Mouse (Mus musculus) forebrain, embryonic 16.5 days (tissue): ENCODE data around the gene Gpr156. TPM values are rescaled to one million over a fixed set of nuclear protein-coding genes. Genes with fewer than 3 reads are reported as not detected.

Experiments used
- ATAC-seq: fragments of 200-750 bp; cut with Nextera tagmentation; 2 replicates; pipeline ENCODE4 v1.8.0; 2017; ENCODE audit warnings: mild to moderate bottlenecking, moderate library complexity
- H3K27ac ChIP-seq: fragments of 300-500 bp; sonication (generic); 2 replicates; pipeline ENCODE4 v1.5.1; 2014; ENCODE audit warnings: low read length, control low read depth
- H3K27me3 ChIP-seq: fragments of 300-500 bp; sonication (generic); replicated peaks from 2 replicates; pipeline ENCODE4 v1.6.1; 2014; ENCODE audit warnings: low read length; ENCODE audit not compliant: control insufficient read depth, insufficient read depth
- H3K36me3 ChIP-seq: fragments of 300-500 bp; sonication (generic); 2 replicates; pipeline ENCODE4 v1.6.1; 2014; ENCODE audit not compliant: control insufficient read depth, insufficient read depth
- H3K4me1 ChIP-seq: fragments of 300-500 bp; sonication (generic); replicated peaks from 2 replicates; pipeline ENCODE4 v1.6.1; 2014; ENCODE audit warnings: low read length; ENCODE audit not compliant: control insufficient read depth, insufficient read depth
- H3K4me2 ChIP-seq: fragments of 300-500 bp; sonication (generic); 2 replicates; pipeline ENCODE4 v1.6.1; 2014; ENCODE audit warnings: mild to moderate bottlenecking, low read length, control low read depth
- H3K4me3 ChIP-seq: fragments of 300-500 bp; sonication (generic); replicated peaks from 2 replicates; pipeline ENCODE4 v1.5.1; 2014; ENCODE audit warnings: mild to moderate bottlenecking, low read length, control low read depth
- H3K9ac ChIP-seq: fragments of 300-500 bp; sonication (generic); replicated peaks from 2 replicates; pipeline ENCODE4 v1.6.1; 2014; ENCODE audit warnings: low read depth, low read length, control low read depth
- H3K9me3 ChIP-seq: fragments of 300-500 bp; sonication (generic); 2 replicates; pipeline ENCODE4 v1.6.1; 2016; ENCODE audit warnings: low read length; ENCODE audit not compliant: control insufficient read depth
- WGBS: fragments of 180-500 bp; shearing (Covaris S2); extraction: QIAGEN DNeasy Blood & Tissue Kit; methylation state at CpG from one replicate; pipeline ENCODE4 v1.1.7; 2014; 5-methylcytosine and 5-hydroxymethylcytosine counted together
- polyA plus RNA-seq: library from polyadenylated mRNA; unstranded; fragments of >200 nt; fragmentation: Nextera tagmentation; extraction: Ambion mirVana; gene quantifications from 2 replicates; pipeline ENCODE4 v1.2.1, GENCODE M21; 2015

Gpr156 gene
- polyA plus RNA-seq, 1 experiment from 2014 or later: 5.4 TPM

DNA sequence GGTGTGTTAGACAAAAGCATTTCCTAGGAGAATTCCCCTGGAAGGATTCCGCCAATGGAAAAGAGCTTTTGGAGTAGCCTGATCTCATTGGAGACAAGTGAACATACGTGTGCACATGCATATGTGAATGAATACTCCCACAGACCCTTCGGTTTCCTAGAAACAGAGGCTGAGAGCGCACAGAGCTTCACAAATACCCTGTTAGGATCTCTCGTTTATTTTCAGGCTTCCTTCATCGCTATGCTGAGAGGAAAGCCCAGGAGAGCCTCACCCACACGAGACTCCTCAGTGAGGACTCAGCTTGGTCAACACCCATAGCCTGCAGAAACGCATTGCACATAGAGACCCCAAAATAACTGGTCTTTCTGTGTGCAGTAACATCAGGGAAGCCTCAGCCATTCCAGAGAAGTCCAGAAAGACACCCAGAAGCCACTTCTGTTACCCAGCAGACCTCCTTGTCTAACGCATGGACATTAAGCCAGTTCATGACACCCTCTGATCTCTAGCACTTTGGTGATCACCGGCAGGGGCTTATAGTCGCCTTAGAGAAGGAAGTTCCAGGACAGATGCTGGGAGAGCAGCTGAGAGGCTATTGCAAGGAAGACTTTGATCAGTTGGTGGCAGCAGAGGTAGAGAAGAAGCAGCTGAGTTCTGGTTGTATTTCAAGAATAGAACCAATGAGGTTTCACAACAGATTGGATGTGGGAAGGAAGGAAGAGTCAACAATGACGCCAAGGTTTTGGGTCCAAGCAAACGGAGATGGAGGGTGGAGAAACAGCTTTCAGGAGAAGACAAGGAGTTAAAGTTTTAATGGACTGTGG, 58.4 kb downstream of the Gpr156 start:
- H3K27ac ChIP-seq: peak overlapping the region; percentile 26; the same call in 1 of the 2 replicates
- H3K9ac ChIP-seq: no peak overlapping the region
- WGBS: 69% methylated on average over 13 of the region's 13 CpGs
- no peak overlapping the region for H3K4me3 ChIP-seq
- no peaks in the 10 kb centered on the region for H3K27me3 ChIP-seq
- no peaks in the 10 kb centered on the region for H3K36me3 ChIP-seq
- H3K9me3 ChIP-seq: no peaks in the 10 kb centered on the region
- peaks cover 17% of the 10 kb centered on the region for H3K4me1 ChIP-seq
- no peak overlapping the region for H3K4me2 ChIP-seq
- ATAC-seq: peak; percentile 43

DNA sequence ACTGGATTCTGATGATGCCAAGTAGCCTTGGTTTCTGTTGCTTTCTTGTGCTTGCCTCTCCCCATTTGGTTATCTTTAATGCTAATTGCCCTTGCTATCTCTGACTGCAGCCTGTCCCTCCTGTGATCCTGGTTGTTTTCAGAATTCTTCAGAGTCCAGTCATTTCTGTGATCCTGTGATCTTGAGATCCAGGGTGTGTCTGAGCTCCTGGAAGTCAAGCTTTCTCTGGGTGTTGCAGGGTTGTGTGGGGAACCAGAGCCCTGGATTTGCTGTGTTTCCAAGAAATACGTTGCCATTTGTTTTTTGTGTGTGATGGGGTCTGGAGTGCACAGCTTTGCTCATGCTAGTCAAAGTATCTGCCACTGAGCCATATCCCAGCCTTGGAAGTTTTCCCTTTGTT, 65.6 kb downstream of the Gpr156 start:
- no peak for ATAC-seq
- no peak overlapping the region for H3K9ac ChIP-seq
- WGBS: 81% methylated on average over 1 of the region's 1 CpGs
- no peak overlapping the region for H3K4me2 ChIP-seq
- no peak overlapping the region for H3K27ac ChIP-seq
- H3K4me1 ChIP-seq: no peaks in the 10 kb centered on the region
- no peaks in the 10 kb centered on the region for H3K9me3 ChIP-seq
- H3K36me3 ChIP-seq: no peaks in the 10 kb centered on the region
- H3K4me3 ChIP-seq: no peak overlapping the region
- H3K27me3 ChIP-seq: no peaks in the 10 kb centered on the region

DNA sequence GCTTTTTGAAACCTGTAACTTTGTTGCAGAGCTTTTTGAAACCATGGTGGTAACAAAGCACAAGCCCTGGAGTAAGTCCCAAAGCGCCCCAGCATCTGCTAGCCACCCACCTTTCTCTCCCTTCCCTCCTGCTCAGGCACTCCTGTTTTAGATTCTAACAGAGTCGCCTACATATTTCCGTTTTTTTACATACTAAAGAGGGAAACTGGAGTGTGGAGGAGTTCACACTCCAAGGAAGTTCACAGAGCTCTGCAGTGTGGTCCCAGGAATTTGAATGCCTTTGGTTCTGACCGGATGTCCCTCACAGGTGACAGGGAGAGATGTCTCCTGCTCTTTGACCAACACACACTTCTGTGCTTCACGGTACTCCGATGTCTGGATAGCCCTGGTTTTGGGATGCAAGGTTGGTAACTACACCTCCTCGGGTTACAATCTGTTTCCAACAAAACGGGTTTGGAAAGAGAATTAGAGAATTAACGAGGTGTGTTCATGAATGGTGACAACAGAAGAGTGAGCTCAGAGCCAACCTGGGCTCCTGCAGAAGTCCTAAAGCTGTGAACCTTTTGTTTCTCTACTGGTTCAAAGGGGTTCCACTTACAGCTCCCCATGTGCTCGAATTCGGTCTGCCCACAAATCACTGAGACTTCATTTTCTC, 72.0 kb downstream of the Gpr156 start:
- no peak for ATAC-seq
- Histone ChIP-seq H3K9ac (no peak overlapping the region), H3K27me3 (no peaks in the 10 kb centered on the region), H3K27ac (no peak overlapping the region), H3K4me2 (no peak overlapping the region), H3K9me3 (no peaks in the 10 kb centered on the region), H3K4me3 (no peak overlapping the region), H3K36me3 (no peaks in the 10 kb centered on the region), H3K4me1 (peaks cover 14% of the 10 kb centered on the region)
- 49% methylated on average over 11 of the region's 11 CpGs for WGBS

DNA sequence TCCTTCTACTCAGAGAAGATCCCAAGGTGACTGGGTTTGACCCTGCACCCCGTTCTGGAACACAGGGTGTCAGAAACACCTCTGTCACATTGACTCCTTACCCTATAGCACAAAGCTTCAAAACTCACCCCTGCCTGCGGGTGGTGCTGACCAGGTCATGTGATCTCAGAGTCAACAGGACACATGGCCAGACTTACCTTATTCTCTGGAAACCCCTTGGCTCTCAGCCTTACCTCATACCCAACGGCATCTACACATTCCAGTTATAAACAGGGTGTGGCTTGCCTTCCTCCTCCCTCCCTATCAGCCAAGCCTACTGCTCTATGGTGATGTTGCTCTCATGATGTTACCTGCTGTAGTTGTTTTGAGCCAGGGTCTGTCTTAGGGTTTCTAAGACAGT, 73.5 kb downstream of the Gpr156 start:
- WGBS: 86% methylated on average over 3 of the region's 3 CpGs
- Histone ChIP-seq H3K4me3 (no peak overlapping the region), H3K9ac (no peak overlapping the region), H3K27me3 (no peaks in the 10 kb centered on the region), H3K4me2 (no peak overlapping the region), H3K9me3 (no peaks in the 10 kb centered on the region), H3K36me3 (no peaks in the 10 kb centered on the region), H3K4me1 (peaks cover 16% of the 10 kb centered on the region), H3K27ac (no peak overlapping the region)
- ATAC-seq: no peak

DNA sequence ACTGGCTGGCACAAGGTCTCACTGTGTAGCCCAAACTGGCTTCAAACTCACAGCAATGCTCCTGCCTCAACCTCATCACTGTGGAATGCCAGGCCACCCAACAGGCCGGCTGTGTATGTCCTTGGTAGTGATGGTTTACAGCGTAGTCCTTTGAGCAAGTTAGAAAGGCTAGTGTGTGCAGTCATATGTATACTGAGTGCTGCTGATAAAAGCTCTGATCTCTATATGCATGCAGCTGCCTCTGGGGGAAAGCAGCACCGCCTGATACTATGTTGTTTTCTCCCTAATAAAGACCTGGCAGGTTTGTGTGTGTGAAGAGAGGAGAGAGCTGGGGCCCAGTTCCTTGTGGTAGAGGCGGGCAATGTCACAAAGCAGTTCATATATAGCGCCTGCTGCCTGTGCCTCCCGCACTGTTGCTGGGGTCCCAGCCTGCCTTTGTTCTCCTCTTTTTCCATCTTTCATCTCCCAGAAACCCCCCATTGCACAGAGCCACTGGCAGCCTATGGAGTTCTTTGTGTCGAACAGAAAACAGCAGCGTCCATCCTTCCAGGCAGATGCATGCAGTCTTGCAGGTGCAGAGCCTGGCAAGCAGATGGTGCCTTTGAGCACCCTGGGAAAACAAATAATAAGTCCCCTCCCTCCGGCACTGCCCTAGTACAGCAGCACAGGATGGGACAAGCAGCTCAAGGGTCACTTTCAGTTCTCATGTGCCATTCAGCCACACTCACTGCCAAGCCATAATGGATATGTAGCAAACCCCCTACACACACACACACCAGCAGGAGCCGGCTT, 74.5 kb downstream of the Gpr156 start:
- Histone ChIP-seq H3K9me3 (no peaks in the 10 kb centered on the region), H3K4me1 (peaks cover 16% of the 10 kb centered on the region), H3K4me2 (peak overlapping the region; percentile 6; the same call in 1 of the 2 replicates), H3K36me3 (no peaks in the 10 kb centered on the region), H3K9ac (peak overlapping the region; percentile 16), H3K27me3 (no peaks in the 10 kb centered on the region), H3K27ac (peak overlapping the region; percentile 78), H3K4me3 (no peak overlapping the region)
- 4% methylated on average over 10 of the region's 10 CpGs for WGBS
- peak; percentile 88 for ATAC-seq

DNA sequence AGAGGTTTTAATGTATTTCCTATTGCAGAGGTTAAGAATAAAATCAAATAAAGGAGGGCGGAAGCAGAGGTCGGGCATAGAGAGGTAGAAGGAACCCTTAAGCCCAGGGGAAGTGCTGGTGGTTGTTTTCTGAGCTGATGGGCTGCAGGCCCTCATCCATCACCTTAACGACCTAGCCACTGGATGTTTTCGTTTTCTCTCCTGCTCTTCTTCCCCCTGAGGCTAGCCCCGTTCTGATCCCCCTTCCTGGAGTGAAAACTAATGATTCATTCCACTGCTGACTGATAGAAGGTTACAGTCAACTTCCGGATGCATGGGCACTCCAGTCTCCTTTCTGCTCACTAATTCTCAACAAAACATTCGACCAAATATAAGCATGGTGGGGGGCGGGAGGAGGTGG, 76.5 kb downstream of the Gpr156 start:
- 47% methylated on average over 8 of the region's 8 CpGs for WGBS
- H3K27ac ChIP-seq: no peak overlapping the region
- H3K9me3 ChIP-seq: no peaks in the 10 kb centered on the region
- peaks cover 16% of the 10 kb centered on the region for H3K4me1 ChIP-seq
- H3K4me2 ChIP-seq: no peak overlapping the region
- no peak overlapping the region for H3K9ac ChIP-seq
- H3K36me3 ChIP-seq: no peaks in the 10 kb centered on the region
- no peak overlapping the region for H3K4me3 ChIP-seq
- no peaks in the 10 kb centered on the region for H3K27me3 ChIP-seq
- ATAC-seq: no peak

DNA sequence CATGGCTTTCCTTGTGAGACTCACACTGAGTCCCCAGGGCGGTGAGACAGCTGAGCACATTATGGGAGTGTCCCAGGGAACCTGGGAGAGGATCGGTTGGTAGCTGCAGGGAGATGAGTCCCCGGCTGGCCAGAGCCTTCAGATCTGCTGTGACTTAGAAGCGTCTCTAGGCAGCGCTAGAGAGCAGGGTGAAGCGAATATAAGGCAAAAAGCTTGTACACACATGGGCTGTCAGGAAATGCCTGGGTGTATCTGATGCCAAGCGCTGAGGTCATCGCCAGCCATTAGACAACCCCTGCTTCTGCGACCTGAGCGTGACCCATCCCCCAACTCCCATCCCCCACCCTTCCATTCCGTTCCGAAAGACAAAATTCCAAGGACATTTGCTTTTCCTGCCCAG, 78.4 kb downstream of the Gpr156 start:
- no peaks in the 10 kb centered on the region for H3K36me3 ChIP-seq
- H3K9ac ChIP-seq: no peak overlapping the region
- H3K4me3 ChIP-seq: no peak overlapping the region
- 20% methylated on average over 12 of the region's 12 CpGs for WGBS
- H3K9me3 ChIP-seq: no peaks in the 10 kb centered on the region
- H3K27me3 ChIP-seq: no peaks in the 10 kb centered on the region
- no peak for ATAC-seq
- H3K27ac ChIP-seq: no peak overlapping the region
- H3K4me2 ChIP-seq: no peak overlapping the region; the same call in 1 of the 2 replicates
- H3K4me1 ChIP-seq: peaks cover 16% of the 10 kb centered on the region

DNA sequence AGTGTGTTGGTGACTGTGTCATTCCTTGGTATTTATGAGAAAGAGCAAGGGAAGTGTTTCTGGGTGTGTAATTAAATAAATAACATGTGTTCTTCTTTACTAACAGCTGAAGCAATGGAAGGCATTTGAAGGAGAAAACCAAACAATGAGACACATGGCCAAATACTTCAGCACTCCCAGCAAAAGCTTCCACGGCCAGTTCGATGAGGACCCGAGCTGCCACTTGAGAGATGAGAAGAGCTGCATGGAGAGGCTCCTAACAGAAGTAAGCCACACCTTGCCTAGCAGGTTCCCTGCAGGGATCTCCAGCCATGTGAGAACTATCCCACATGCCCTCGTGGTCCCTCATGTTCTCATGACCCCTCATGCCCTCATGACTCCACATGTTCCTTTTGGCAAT, 81.5 kb downstream of the Gpr156 start:
- ATAC-seq: no peak
- Histone ChIP-seq H3K36me3 (no peaks in the 10 kb centered on the region), H3K9me3 (no peaks in the 10 kb centered on the region), H3K4me1 (peaks cover 8% of the 10 kb centered on the region), H3K4me3 (no peak overlapping the region), H3K27me3 (no peaks in the 10 kb centered on the region), H3K4me2 (no peak overlapping the region), H3K27ac (no peak overlapping the region), H3K9ac (no peak overlapping the region)
- 75% methylated on average over 4 of the region's 4 CpGs for WGBS

DNA sequence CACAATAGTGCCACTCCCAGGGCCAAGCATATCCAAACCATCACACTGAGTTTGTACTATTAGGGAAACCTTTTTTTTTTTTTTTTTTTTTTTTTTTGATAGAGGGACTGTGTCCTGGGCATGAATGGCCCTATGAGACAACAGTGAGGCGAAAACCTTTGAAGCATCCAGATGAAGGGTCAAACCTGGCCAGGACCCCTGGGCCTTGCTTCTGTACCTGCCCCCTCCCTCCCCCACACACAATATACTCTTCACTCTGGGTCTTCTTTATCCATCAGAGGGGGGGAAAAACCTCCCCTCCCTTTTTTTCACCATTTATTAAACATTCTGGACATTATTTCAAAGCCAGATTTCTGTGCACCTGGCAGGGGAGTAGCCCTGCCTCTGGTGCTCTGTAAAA, 83.5 kb downstream of the Gpr156 start:
- no peak overlapping the region for H3K4me3 ChIP-seq
- no peak overlapping the region for H3K4me2 ChIP-seq
- H3K9me3 ChIP-seq: no peaks in the 10 kb centered on the region
- no peak overlapping the region for H3K9ac ChIP-seq
- WGBS: 44% methylated on average over 1 of the region's 1 CpGs
- ATAC-seq: 0 out of 2 replicates have a peak, but pooled peaks have one; percentile 12
- H3K36me3 ChIP-seq: no peaks in the 10 kb centered on the region
- H3K27ac ChIP-seq: peak overlapping the region; percentile 60
- no peaks in the 10 kb centered on the region for H3K27me3 ChIP-seq
- peaks cover 6% of the 10 kb centered on the region for H3K4me1 ChIP-seq
